ENCODE assay signal across 7 mouse cellular contexts in genomic region chr9:62541182-62541581, GRCm38 (mm10). TPM values are rescaled to one million over a fixed set of nuclear protein-coding genes. Genes with fewer than 3 reads are reported as not detected.
A peak's percentile ranks its signal among the peaks of the same experiment; 100 is the strongest.
DNase-seq lines count a peak whose midpoint lies in the region; ATAC-seq and TF ChIP-seq lines count a peak whose summit lies in the region.

No protein-coding gene starts in this region.

- 36% methylated on average over 8 of the region's 8 CpGs for WGBS in embryonic facial prominence, embryonic 15.5 days
- 44% methylated on average over 8 of the region's 8 CpGs for WGBS in limb, embryonic 14.5 days

- H3K4me1 ChIP-seq in embryonic facial prominence, embryonic 15.5 days: peaks cover 32% of the 10 kb centered on the region
- H3K4me1 ChIP-seq in limb, embryonic 14.5 days (ENCODE audit: control insufficient read depth, insufficient read depth, low read length): 0 out of 2 replicates have a peak, but pooled peaks cover 3% of the 10 kb centered on the region

- no peaks in the 10 kb centered on the region for H3K27me3 ChIP-seq in embryonic facial prominence, embryonic 15.5 days
- no peaks in the 10 kb centered on the region for H3K27me3 ChIP-seq in limb, embryonic 14.5 days (ENCODE audit: control insufficient read depth, insufficient read depth, low read length)

- no peak for TF ChIP-seq POLR2A in limb, embryonic 14.5 days (IDR thresholded peaks at IDR 0.05; ENCODE audit: borderline replicate concordance, extremely low read depth, insufficient read depth, insufficient read length)

- no peaks in the 10 kb centered on the region for H3K36me3 ChIP-seq in embryonic facial prominence, embryonic 15.5 days
- H3K36me3 ChIP-seq in limb, embryonic 14.5 days (ENCODE audit: control insufficient read depth, insufficient read depth, low read length): no peaks in the 10 kb centered on the region

- no peaks in the 10 kb centered on the region for H3K9me3 ChIP-seq in embryonic facial prominence, embryonic 15.5 days (replicated peaks)
- no peaks in the 10 kb centered on the region for H3K9me3 ChIP-seq in limb, embryonic 14.5 days (ENCODE audit: control insufficient read depth, low read length)

- peak overlapping the region; percentile 76; the same call in 1 of the 2 replicates for H3K27ac ChIP-seq in embryonic facial prominence, embryonic 15.5 days (replicated peaks)
- H3K27ac ChIP-seq in limb, embryonic 14.5 days (replicated peaks; ENCODE audit: low read depth, low read length): no peak overlapping the region

- no peak overlapping the region for H3K4me3 ChIP-seq in embryonic facial prominence, embryonic 15.5 days (replicated peaks)
- H3K4me3 ChIP-seq in limb, embryonic 14.5 days (replicated peaks; ENCODE audit: low read length): no peak overlapping the region

- ATAC-seq in embryonic facial prominence, embryonic 15.5 days (ENCODE audit: insufficient number of reproducible peaks, low FRiP score, low TSS enrichment, low read depth): no peak
- ATAC-seq in limb, embryonic 14.5 days (ENCODE audit: low FRiP score, low read depth): no peak; the same call in 1 of the 2 replicates
- no peak for ATAC-seq in inflammation-experienced regulatory T-cells, adult 6 months

- DNase-seq in right cerebral cortex, postnatal 14 days: peak; percentile 68
- no peak for DNase-seq in right cerebral cortex, adult 18-20 months
- peak; percentile 26 for DNase-seq in limb, embryonic 14.5 days (ENCODE audit: low spot score)
- peak; percentile 22 to 36 for DNase-seq in thymus, postnatal 36 days
- no peak for DNase-seq in left cerebral cortex, adult 9 months (ENCODE audit: low spot score in 2 of 2)

- H3K4me2 ChIP-seq in embryonic facial prominence, embryonic 15.5 days (replicated peaks): no peak overlapping the region
- no peak overlapping the region for H3K4me2 ChIP-seq in limb, embryonic 14.5 days (replicated peaks; ENCODE audit: low read depth, low read length, severe bottlenecking)

- H3K9ac ChIP-seq in embryonic facial prominence, embryonic 15.5 days: no peak overlapping the region
- H3K9ac ChIP-seq in limb, embryonic 14.5 days (ENCODE audit: low read depth, low read length, severe bottlenecking): peak overlapping the region; percentile 3; the same call in 1 of the 2 replicates

RNA-seq across cellular contexts. Expression of gene Coro2b, which starts 4.3 kb away (rescaled TPM):
- 9.5 and 10.3 TPM in 2 replicates for polyA plus RNA-seq in embryonic facial prominence, embryonic 15.5 days (2015; fragmentation: Nextera tagmentation; extraction: Ambion mirVana)
- 20.8 and 29.8 TPM in 2 replicates for polyA plus RNA-seq in limb, embryonic 14.5 days (2012; rRNA removed)
- polyA plus RNA-seq in limb, embryonic 14.5 days (2014; fragmentation: Nextera tagmentation; extraction: Ambion mirVana): 10.3 and 11.0 TPM in 2 replicates
- 1 to 10 TPM in 2 of 3 experiments, under 1 TPM in 1; 0.33 to 3.8 (median 1.2) TPM for polyA plus RNA-seq in inflammation-experienced regulatory T-cells, adult 6 months (2017; shearing (Covaris generic))

Comparison
In these comparisons a context has a peak if more than half of its experiments do, and no peak if none do; other contexts are left out.
1. DNase-seq: peak in right cerebral cortex, postnatal 14 days (single experiment), limb, embryonic 14.5 days (single experiment) and thymus, postnatal 36 days (2 of 2); none in right cerebral cortex, adult 18-20 months (single experiment) and left cerebral cortex, adult 9 months (0 of 2).